ENCODE assay signal across 14 mouse cellular contexts in genomic region chr13:83880305-83880704, GRCm38 (mm10).
DNase-seq lines count a peak whose midpoint lies in the region; ATAC-seq and TF ChIP-seq lines count a peak whose summit lies in the region.
"Had no signal": no experiment of that assay in that cellular context is flagged by ENCODE, and none has a peak within 500 bp of the region (broad histone marks: within the 10 kb centered on the region; RNA-seq: fewer than 3 reads in every experiment).

No protein-coding gene starts in this region.

- peak; percentile 28 for ATAC-seq in forebrain, postnatal 0 days
- peak; percentile 27; the same call in 1 of the 2 replicates for ATAC-seq in midbrain, embryonic 14.5 days (ENCODE audit: low FRiP score, low TSS enrichment)
- no peak for ATAC-seq in megakaryocyte, adult 5-6 weeks (ENCODE audit: poor library complexity, severe bottlenecking)

- H3K4me3 ChIP-seq in forebrain, postnatal 0 days (ENCODE audit: low read depth, low read length) = no peak overlapping the region
- no peak overlapping the region for H3K4me3 ChIP-seq in midbrain, embryonic 14.5 days (replicated peaks; ENCODE audit: low read depth, low read length)

- DNase-seq in ES-CJ7 (ENCODE audit: low read depth, low spot score) = peak; percentile 18
- peak; percentile 49 for DNase-seq in embryo, embryonic 11 days
- DNase-seq in forebrain, postnatal 0 days = peak; percentile 55
- DNase-seq in midbrain, embryonic 14.5 days = peak; percentile 63
- no peak for DNase-seq in layer of hippocampus, adult 18-20 months (ENCODE audit: low spot score in 2 of 2)
- no peak for DNase-seq in thymus, postnatal 14 days
- no peak for DNase-seq in heart, postnatal 10 days
- DNase-seq: heart, adult 18-20 months; heart, postnatal 36 days; kidney, adult 9 months; layer of hippocampus, postnatal 36 days; right cerebral cortex, postnatal 4 days had no signal

- H3K4me1 ChIP-seq in forebrain, postnatal 0 days (ENCODE audit: insufficient read depth) = peaks cover 10% of the 10 kb centered on the region; the same call in 1 of the 2 replicates
- H3K4me1 ChIP-seq in midbrain, embryonic 14.5 days (ENCODE audit: control insufficient read depth, insufficient read depth, low read length) = peaks cover 44% of the 10 kb centered on the region

- intact Hi-C loops in heart, postnatal 10 days (cut with DNase I) = no loop called here

- TF ChIP-seq CTCF in forebrain, postnatal 0 days (IDR thresholded peaks at IDR 0.05; ENCODE audit: low read depth) = no peak

- no peaks in the 10 kb centered on the region for H3K27me3 ChIP-seq in forebrain, postnatal 0 days (ENCODE audit: insufficient read depth, low read length)
- H3K27me3 ChIP-seq in midbrain, embryonic 14.5 days (ENCODE audit: control insufficient read depth, insufficient read depth, low read length) = no peaks in the 10 kb centered on the region

- H3K4me2 ChIP-seq in forebrain, postnatal 0 days (ENCODE audit: low read depth) = no peak overlapping the region
- H3K4me2 ChIP-seq in midbrain, embryonic 14.5 days (ENCODE audit: low read length) = peak overlapping the region; percentile 10; the same call in 1 of the 2 replicates
- H3K4me2 ChIP-seq: liver, embryonic 11.5 days had no signal

- 0 out of 2 replicates have a peak overlapping the region, but pooled peaks have one; percentile 14 for H3K9ac ChIP-seq in forebrain, postnatal 0 days
- no peak overlapping the region; the same call in 1 of the 2 replicates for H3K9ac ChIP-seq in midbrain, embryonic 14.5 days (replicated peaks; ENCODE audit: low read length)

- no peaks in the 10 kb centered on the region for H3K36me3 ChIP-seq in forebrain, postnatal 0 days (ENCODE audit: insufficient read depth)
- H3K36me3 ChIP-seq in midbrain, embryonic 14.5 days (ENCODE audit: control insufficient read depth, insufficient read depth, low read length) = no peaks in the 10 kb centered on the region

- 13% methylated on average over 2 of the region's 2 CpGs for WGBS in forebrain, postnatal 0 days
- WGBS in midbrain, embryonic 14.5 days = 28% methylated on average over 2 of the region's 2 CpGs

- peak overlapping the region; percentile 45 for H3K27ac ChIP-seq in forebrain, postnatal 0 days (ENCODE audit: low read depth, low read length)
- H3K27ac ChIP-seq in midbrain, embryonic 14.5 days (replicated peaks; ENCODE audit: low read depth, low read length) = peak overlapping the region; percentile 71

- H3K9me3 ChIP-seq in forebrain, postnatal 0 days (ENCODE audit: low read length) = no peaks in the 10 kb centered on the region
- H3K9me3 ChIP-seq in midbrain, embryonic 14.5 days (ENCODE audit: control insufficient read depth, low read length) = no peaks in the 10 kb centered on the region

Comparison
In these comparisons a context has a peak if more than half of its experiments do, and no peak if none do; other contexts are left out.
1. DNase-seq: peak in ES-CJ7 (single experiment), embryo, embryonic 11 days (single experiment), forebrain, postnatal 0 days (single experiment) and midbrain, embryonic 14.5 days (single experiment); none in layer of hippocampus, adult 18-20 months (0 of 2), thymus, postnatal 14 days (single experiment) and heart, postnatal 10 days (0 of 2).